Mouse (Mus musculus): Measurements from ENCODE around the gene Smurf1.

Gene Smurf1

DNA sequence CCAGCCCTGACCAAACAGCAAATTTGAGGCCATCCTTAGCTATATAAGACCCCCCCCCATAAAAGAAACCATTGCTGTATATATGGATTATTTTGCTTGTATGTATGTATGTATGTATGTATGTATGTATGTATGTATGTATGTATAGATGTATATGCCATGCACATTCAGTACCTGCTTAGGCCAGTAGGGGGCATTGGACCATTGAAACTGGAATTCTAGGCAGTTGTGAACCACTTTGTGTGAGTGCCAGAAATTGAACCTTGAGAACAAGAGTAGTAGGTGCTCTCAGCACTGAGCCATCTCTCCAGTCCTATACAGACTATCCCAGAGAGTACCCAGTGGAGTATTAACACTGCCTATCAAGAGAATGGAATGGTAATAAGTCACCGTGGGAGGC lies 93.9 kb downstream of the Smurf1 start:
- no peak for DNase-seq (ENCODE audit: low read depth, low spot score)

DNA sequence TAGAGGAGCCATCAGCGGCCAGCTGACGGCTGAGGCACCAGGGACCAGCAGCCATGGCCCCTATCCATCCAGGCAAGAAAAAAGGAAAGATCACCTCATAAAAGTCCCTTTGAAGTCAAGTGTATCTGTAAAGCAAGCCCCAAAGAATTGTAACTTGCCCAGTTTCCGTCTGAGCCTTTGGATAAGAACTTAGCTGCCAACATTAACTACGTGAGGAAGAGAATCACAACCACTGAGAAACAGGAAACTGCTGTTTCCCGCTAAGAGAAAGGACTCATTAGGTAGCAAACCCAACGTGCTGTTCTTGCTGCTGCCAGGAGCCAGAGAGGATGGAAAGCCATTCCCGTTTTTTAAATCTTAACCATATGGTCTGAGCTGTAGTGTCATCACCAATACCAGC lies 94.9 kb downstream of the Smurf1 start:
- DNase-seq (ENCODE audit: low read depth, low spot score), result no peak

DNA sequence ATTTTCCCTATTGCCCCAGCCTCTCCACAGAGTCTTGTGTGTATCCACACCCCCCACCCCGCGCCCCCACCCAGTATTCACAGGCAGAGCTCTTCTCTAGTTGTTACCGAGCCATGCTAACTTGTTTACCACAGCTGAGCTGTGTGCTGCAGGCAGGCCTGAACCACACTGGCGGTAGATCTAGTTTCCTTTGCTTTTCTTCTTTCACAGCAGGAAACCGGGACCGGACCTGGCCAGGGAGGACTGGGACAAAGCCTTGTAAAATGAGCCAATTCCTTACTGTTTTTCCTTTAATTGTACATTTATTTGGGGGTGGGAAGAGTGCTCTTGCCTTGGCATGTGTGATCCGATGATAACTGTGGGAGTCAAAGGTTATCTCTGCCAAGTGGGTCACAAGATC lies 96.2 kb downstream of the Smurf1 start:
- DNase-seq (ENCODE audit: low read depth, low spot score), result no peak

DNA sequence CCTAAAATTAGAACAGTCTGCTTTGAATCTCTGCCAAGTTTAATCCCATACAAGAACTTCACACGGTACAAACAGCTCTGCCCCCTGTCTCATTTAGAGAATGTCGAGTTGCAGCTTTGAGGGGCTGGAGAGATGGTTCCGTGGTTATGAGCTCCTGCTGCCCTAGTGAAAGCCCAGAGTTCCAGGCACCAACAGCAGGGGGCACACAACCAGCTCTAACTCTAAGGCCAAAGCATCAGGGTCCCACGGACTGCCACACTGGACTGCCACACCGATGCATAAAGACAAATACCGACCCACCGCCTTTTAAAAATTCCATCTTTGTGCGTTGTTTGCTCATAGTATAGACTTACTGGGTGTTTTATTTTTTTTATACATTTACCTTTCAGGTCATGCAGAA lies 98.7 kb downstream of the Smurf1 start:
- DNase-seq (ENCODE audit: low read depth, low spot score), result no peak

DNA sequence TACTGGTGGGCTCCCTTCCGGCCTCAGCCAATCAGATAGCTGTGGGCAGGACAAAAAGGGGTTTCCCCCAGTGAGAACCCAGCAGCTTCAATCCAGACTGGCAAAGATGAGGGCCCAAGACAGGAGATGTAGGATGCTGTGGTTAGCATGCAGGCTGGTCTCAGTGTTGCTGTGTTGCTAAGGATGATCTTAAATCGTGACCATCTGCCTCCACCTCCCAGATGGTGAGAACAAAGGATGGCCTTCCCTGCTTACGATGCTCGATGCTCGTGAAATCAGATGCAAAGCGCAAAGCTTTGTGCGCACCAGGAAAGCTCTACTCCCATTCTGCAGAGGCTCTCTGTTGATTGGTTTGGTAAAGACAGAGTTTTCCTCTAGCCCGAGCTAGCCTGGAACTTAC lies 104.7 kb downstream of the Smurf1 start:
- no peak for DNase-seq (ENCODE audit: low read depth, low spot score)

DNA sequence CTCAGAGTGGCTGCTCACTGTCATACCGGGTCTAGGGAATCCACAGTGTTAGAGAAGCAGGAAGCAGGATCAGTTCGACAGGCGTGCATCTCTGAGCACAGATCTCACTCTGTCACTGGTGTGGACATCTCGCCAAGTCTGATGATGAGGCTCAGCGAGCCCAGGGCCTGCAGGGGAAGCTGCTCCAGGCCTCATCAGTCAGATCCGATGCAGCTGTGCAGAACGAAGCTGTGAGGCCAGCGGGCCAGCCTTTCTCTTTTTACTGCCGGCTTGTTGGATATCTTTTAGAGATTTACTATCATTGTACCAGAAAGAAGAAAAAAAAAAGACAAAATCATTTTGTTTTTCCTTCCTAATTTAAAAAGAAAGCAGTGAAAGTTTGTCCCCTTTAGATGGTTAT lies 106.4 kb downstream of the Smurf1 start:
- DNase-seq (ENCODE audit: low read depth, low spot score), result no peak

DNA sequence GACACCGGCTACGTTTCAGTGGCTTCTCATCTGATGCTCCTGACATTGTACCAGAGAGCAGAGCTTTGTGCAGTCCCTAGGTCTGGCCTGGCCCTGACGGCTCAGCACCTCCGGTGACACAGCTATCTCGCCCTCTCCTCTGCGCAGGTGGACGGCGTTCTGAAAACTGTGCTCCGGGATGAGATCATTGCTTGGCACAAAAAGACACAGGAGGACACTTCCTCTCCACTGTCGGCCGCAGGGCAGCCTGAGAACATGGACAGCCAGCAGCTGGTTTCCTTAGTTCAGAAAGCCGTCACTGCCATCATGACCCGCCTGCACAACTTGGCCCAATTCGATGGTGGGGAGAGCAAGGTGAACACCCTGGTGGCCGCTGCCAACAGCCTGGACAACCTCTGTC lies 107.1 kb downstream of the Smurf1 start:
- no peak for DNase-seq (ENCODE audit: low read depth, low spot score)

DNA sequence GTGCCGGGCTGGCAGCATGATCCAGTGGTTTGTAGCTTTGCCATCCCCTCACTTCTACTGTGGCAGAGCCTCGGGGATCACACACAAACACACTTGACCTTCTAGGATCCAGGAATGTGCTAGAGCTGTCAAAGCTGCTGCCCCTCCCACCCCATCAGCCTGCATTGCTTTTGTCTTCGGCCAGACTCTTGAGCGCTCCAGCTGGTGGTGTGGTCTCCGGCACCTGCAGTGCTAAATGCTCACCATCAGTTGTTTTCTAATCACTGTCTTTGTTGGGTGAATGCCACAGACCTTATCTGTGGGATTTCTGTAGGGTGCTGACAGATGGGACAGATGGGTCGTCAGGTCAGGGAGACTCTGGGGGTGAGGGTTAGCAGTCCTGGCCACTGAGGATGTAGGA lies 109.7 kb downstream of the Smurf1 start:
- DNase-seq (ENCODE audit: low read depth, low spot score), result no peak

DNA sequence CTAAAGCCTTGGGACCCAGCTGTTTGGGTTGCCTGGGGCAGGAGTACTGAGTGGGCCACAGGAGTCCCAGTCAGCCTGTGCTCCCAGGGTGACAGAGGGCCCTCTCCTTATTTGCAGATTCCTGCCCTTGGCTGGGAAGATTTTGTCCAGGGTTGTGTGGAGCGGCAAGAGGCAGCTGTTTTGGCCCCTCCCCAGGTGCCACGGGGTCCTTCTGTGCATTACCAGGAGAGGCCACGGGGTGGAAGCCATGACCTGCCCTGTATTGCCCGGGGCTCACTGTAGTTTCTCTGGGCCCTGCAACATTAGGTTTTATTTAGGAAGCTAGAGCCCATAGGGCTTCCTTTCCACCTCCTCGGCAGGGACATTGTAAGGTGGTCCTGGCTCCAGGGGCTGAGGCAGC lies 111.7 kb downstream of the Smurf1 start:
- no peak for DNase-seq (ENCODE audit: low read depth, low spot score)

DNA sequence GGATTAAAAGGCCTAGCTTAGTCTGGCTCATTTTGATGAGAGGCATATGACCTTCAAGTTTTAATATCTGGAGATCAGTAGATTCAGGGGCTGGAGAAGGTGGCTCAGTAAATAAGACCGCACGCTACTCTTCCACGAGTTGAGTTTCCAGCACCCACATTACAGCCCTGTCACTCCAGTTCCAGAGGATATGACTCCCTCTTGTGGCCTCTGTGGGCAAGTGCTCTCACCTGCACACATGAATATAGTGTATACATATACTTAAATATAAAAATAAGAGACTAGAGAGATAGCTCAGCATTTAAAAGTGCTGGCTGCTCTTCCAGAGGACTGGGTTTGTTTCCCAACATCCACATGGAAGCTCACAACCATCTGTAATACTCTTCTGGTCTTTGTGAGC lies 113.8 kb downstream of the Smurf1 start:
- DNase-seq (ENCODE audit: low read depth, low spot score), result no peak

DNA sequence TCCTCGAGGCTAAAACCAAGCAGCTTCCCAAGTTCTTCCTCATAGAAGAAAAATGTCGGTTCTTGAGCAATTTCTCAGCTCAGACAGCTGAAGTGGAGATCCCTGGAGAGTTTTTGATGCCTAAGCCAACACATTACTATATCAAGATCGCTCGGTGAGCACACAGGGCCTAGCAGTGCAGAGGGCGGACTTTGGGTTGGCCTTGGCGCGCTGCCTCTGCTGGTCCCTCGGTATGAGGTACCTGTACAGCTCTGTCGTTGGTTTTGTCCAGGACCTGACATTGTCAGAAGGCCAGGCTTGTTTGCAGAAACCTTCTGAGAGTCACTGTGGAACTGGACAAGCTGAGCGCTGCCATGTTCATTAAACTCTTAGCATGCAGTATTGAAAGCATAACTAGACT lies 115.7 kb downstream of the Smurf1 start:
- peak; percentile 42 for DNase-seq (ENCODE audit: low read depth, low spot score)

DNA sequence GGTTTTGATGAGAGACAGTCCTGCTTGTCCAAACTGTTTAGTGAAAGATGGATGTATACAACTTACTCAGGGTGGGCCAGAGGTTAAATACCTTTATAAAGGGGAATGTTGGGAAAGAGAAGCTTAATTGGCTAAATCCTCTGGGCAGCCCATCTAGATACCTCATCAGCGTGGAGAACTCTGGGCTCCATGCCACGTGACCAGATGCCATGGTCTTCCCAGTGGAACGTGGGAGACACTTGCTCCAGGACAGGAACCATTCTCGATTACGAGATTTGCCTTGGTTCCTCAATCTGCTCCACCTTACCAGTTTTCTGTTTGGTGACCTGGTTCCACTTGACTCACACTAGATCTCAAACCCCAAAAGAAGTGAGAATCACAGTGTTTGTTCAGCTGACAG lies 116.9 kb downstream of the Smurf1 start:
- DNase-seq (ENCODE audit: low read depth, low spot score), result no peak

DNA sequence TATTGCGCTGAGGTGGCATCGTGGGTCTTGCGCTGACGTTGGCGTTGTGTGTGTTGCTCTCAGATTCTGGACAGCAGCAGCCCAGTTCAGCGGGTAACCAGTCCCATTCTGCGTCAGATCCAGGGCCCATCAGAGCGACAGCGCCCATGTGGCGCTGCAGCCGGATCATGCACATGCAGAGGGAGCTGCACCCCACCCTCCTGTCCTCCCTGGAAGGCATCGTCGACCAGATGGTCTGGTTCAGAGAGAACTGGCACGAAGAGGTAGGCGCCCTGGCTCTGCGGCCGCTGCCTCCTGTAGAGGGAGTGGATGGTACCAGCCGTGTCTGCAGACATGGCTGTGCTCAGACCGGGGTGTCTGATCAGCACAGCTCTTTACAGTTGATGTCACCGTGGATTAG lies 120.3 kb downstream of the Smurf1 start:
- DNase-seq (ENCODE audit: low read depth, low spot score), result no peak

DNA sequence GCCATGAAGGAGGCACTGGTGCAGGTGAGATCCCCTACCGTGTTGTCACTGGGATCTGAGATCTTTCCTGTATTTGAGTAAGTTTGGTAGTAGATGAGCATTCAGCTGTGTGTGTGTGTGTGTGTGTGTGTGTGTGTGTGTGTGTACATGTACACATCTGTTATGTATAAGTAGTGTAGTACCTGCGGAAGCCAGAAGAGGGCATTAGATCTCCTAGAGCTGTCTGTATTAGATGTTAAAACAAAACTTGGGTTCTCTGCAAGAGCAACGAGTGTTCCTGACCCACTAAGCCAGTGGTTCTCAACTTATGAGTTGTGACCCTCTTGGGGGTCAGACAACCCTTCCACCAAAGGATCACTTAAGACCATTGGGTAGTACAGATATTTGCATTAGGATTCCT lies 129.5 kb downstream of the Smurf1 start:
- no peak for DNase-seq (ENCODE audit: low read depth, low spot score)

DNA sequence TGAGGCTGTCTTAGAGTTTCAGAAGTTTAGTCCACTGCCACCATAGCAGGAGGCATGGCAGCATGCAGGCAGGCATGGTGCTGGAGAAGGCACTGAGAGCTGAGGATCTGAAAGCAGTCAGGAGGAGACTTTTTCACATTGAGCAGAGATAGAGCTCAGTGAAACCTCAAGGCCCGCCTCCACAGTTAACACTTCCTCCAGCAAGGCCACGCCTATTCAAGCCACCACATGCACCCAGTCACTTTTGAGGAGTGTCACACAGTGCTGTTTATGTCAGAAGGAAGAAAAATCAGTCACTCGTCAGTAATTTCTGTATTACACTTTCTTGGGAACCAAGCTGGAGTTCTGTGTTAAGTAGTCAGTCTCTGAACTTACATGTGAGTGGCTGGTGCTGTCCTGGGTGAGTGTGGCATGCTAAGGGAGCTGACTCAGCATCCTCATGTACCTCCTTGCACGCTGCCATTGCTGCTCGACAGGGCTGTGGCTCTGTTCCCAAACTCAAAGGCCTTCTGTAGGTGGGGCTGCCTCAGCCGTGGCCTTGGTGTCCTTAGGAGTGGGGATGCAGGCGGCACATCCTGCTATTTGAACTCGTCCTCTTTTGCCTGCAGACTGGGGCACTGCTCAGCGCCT lies 133.7 kb downstream of the Smurf1 start:
- DNase-seq (ENCODE audit: low read depth, low spot score), result no peak

DNA sequence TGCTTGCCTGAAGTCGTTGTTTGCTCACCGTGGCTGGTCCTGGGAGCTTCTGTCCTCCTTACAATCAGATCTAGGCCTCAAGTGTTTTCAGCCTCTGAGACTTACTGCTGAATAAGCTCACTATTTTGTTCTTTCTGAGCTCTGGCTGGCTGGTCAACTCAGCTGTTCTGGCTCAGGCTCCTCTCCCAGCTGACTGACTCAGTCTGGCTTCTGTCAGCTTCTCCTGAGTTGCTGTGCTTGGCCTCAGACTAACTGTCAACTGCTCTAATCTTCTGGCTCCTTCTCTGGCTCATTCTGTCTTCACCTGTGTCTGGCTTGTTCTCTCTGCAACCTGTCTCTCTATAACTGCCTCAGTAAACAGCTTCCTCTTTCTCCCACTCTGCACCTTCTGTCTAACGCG lies 136.0 kb downstream of the Smurf1 start:
- no peak for DNase-seq (ENCODE audit: low read depth, low spot score)

DNA sequence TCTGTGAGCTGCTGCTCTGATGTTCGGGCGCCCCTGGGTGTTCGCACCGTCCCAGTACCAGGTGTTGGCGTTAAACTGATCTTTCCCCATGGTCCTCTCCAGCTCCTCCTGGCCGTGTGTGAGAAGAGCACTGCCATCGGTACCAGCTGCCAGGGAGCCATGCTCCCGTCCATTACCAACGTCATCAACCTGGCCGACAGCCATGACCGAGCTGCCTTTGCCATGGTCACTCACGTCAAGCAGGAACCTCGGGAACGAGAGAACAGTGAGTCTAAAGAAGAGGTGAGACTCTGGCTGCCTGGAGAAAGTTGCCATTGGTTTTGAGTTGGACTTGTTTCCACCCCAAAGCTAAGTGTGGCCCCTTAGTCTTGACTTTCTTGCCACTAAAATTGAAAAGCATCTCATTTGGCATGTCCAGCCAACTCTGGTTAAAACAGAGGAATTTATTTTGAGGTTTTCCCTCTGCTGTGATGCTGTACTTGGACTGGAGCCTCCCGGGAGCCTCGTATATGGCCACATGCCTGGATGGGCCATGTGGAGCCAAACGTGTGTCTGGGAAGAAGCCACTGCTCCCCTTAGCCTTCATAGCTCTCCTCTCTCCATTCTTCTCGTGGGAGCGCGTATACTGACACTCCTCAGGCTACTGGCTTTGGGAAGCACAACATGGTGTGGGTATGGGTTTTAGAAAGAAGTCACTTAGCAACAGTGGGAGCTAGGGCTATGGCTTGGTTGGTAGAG lies 137.1 kb downstream of the Smurf1 start:
- DNase-seq (ENCODE audit: low read depth, low spot score), result peak; percentile 39
